Mouse (Mus musculus): ENCODE data around the gene Sept8. TPM values are rescaled to one million over a fixed set of nuclear protein-coding genes. Genes with fewer than 3 reads are reported as not detected.

Sept8 gene
- polyA plus RNA-seq, 1 experiment from 2014 or later, result 24.2 TPM

- WGBS, result 51% methylated on average over 16 of the region's 16 CpGs
- H3K4me3 ChIP-seq, result peak overlapping the region; percentile 88
- no peak overlapping the region for H3K27ac ChIP-seq
- H3K36me3 ChIP-seq, result no peaks in the 10 kb centered on the region
- H3K9me3 ChIP-seq (replicated peaks), result no peaks in the 10 kb centered on the region
- peak overlapping the region; percentile 84 for H3K4me2 ChIP-seq (replicated peaks)
- H3K4me1 ChIP-seq, result peaks cover 39% of the 10 kb centered on the region
- H3K9ac ChIP-seq, result 0 out of 2 replicates have a peak overlapping the region, but pooled peaks have one; percentile 24
- ATAC-seq (ENCODE audit: low FRiP score), result no peak
- H3K27me3 ChIP-seq, result peaks cover 21% of the 10 kb centered on the region
These were observed 2.2 kb downstream of the Sept8 start for GRCm38 (mm10) chr11:53521120-53521820.

- H3K9me3 ChIP-seq (replicated peaks), result no peaks in the 10 kb centered on the region
- no peak overlapping the region for H3K9ac ChIP-seq
- H3K36me3 ChIP-seq, result no peaks in the 10 kb centered on the region
- 90% methylated on average over 7 of the region's 7 CpGs for WGBS
- ATAC-seq (ENCODE audit: low FRiP score), result no peak
- no peak overlapping the region for H3K4me2 ChIP-seq (replicated peaks)
- peaks cover 38% of the 10 kb centered on the region for H3K4me1 ChIP-seq
- no peak overlapping the region for H3K4me3 ChIP-seq
- peaks cover 21% of the 10 kb centered on the region for H3K27me3 ChIP-seq
- H3K27ac ChIP-seq, result no peak overlapping the region
These were observed 2.7 kb downstream of the Sept8 start for GRCm38 (mm10) chr11:53521821-53522131.

GRCm38 (mm10) chr11:53522362-53522761, 3.3 kb downstream of the Sept8 start:
- no peak overlapping the region for H3K9ac ChIP-seq
- H3K36me3 ChIP-seq, result no peaks in the 10 kb centered on the region
- H3K4me1 ChIP-seq, result peaks cover 33% of the 10 kb centered on the region
- no peak overlapping the region for H3K4me3 ChIP-seq
- H3K4me2 ChIP-seq (replicated peaks), result no peak overlapping the region
- 88% methylated on average over 3 of the region's 3 CpGs for WGBS
- peaks cover 19% of the 10 kb centered on the region for H3K27me3 ChIP-seq
- no peak overlapping the region for H3K27ac ChIP-seq
- H3K9me3 ChIP-seq (replicated peaks), result no peaks in the 10 kb centered on the region
- no peak for ATAC-seq (ENCODE audit: low FRiP score)

GRCm38 (mm10) chr11:53522930-53523329, 3.9 kb downstream of the Sept8 start:
- H3K36me3 ChIP-seq, result no peaks in the 10 kb centered on the region
- 78% methylated on average over 9 of the region's 9 CpGs for WGBS
- peaks cover 14% of the 10 kb centered on the region for H3K27me3 ChIP-seq
- no peaks in the 10 kb centered on the region for H3K9me3 ChIP-seq (replicated peaks)
- no peak overlapping the region for H3K27ac ChIP-seq
- no peak overlapping the region for H3K9ac ChIP-seq
- H3K4me3 ChIP-seq, result no peak overlapping the region
- peaks cover 33% of the 10 kb centered on the region for H3K4me1 ChIP-seq
- no peak for ATAC-seq (ENCODE audit: low FRiP score)
- no peak overlapping the region for H3K4me2 ChIP-seq (replicated peaks)

- no peaks in the 10 kb centered on the region for H3K36me3 ChIP-seq
- 81% methylated on average over 14 of the region's 14 CpGs for WGBS
- no peak overlapping the region for H3K9ac ChIP-seq
- no peak overlapping the region for H3K4me2 ChIP-seq (replicated peaks)
- peaks cover 10% of the 10 kb centered on the region for H3K27me3 ChIP-seq
- H3K27ac ChIP-seq, result no peak overlapping the region
- H3K4me1 ChIP-seq, result peaks cover 37% of the 10 kb centered on the region
- no peak for ATAC-seq (ENCODE audit: low FRiP score)
- no peak overlapping the region for H3K4me3 ChIP-seq
- H3K9me3 ChIP-seq (replicated peaks), result no peaks in the 10 kb centered on the region
These were observed 4.7 kb downstream of the Sept8 start for GRCm38 (mm10) chr11:53523545-53524405.

GRCm38 (mm10) chr11:53524905-53525304, 5.8 kb downstream of the Sept8 start:
- Histone ChIP-seq H3K9me3 (replicated peaks) (no peaks in the 10 kb centered on the region), H3K4me2 (replicated peaks) (no peak overlapping the region), H3K4me3 (no peak overlapping the region), H3K27me3 (peaks cover 4% of the 10 kb centered on the region; the same call in 1 of the 2 replicates), H3K9ac (no peak overlapping the region), H3K4me1 (peaks cover 41% of the 10 kb centered on the region), H3K27ac (no peak overlapping the region), H3K36me3 (no peaks in the 10 kb centered on the region)
- WGBS, result 68% methylated on average over 6 of the region's 6 CpGs
- no peak for ATAC-seq (ENCODE audit: low FRiP score)

GRCm38 (mm10) chr11:53525461-53525860, 6.4 kb downstream of the Sept8 start:
- H3K4me3 ChIP-seq, result no peak overlapping the region
- no peaks in the 10 kb centered on the region for H3K9me3 ChIP-seq (replicated peaks)
- no peak overlapping the region for H3K9ac ChIP-seq
- no peak overlapping the region for H3K27ac ChIP-seq
- no peak overlapping the region for H3K4me2 ChIP-seq (replicated peaks)
- no peaks in the 10 kb centered on the region for H3K36me3 ChIP-seq
- peaks cover 36% of the 10 kb centered on the region for H3K4me1 ChIP-seq
- WGBS, result 47% methylated on average over 4 of the region's 4 CpGs
- peaks cover 4% of the 10 kb centered on the region; the same call in 1 of the 2 replicates for H3K27me3 ChIP-seq
- no peak for ATAC-seq (ENCODE audit: low FRiP score)

- Histone ChIP-seq H3K4me3 (no peak overlapping the region), H3K4me2 (replicated peaks) (no peak overlapping the region), H3K36me3 (0 out of 2 replicates have a peak, but pooled peaks cover 2% of the 10 kb centered on the region), H3K27me3 (peaks cover 4% of the 10 kb centered on the region; the same call in 1 of the 2 replicates), H3K4me1 (peaks cover 16% of the 10 kb centered on the region), H3K9me3 (replicated peaks) (no peaks in the 10 kb centered on the region), H3K27ac (no peak overlapping the region), H3K9ac (no peak overlapping the region)
- WGBS, result 79% methylated on average over 9 of the region's 9 CpGs
- ATAC-seq (ENCODE audit: low FRiP score), result no peak
These were observed 9.6 kb downstream of the Sept8 start for GRCm38 (mm10) chr11:53528397-53529252.

- H3K4me2 ChIP-seq (replicated peaks), result no peak overlapping the region
- WGBS, result 64% methylated on average over 6 of the region's 6 CpGs
- no peak for ATAC-seq (ENCODE audit: low FRiP score)
- H3K4me3 ChIP-seq, result no peak overlapping the region
- H3K27me3 ChIP-seq, result peaks cover 4% of the 10 kb centered on the region; the same call in 1 of the 2 replicates
- peaks cover 7% of the 10 kb centered on the region for H3K36me3 ChIP-seq
- H3K9me3 ChIP-seq (replicated peaks), result no peaks in the 10 kb centered on the region
- no peak overlapping the region for H3K9ac ChIP-seq
- no peak overlapping the region for H3K27ac ChIP-seq
- peaks cover 12% of the 10 kb centered on the region for H3K4me1 ChIP-seq
These were observed 10.1 kb downstream of the Sept8 start for GRCm38 (mm10) chr11:53529253-53529557.

- H3K4me1 ChIP-seq, result peaks cover 12% of the 10 kb centered on the region
- no peaks in the 10 kb centered on the region for H3K9me3 ChIP-seq (replicated peaks)
- WGBS, result 84% methylated on average over 9 of the region's 9 CpGs
- ATAC-seq (ENCODE audit: low FRiP score), result no peak
- H3K9ac ChIP-seq, result no peak overlapping the region
- H3K4me2 ChIP-seq (replicated peaks), result no peak overlapping the region
- no peak overlapping the region for H3K27ac ChIP-seq
- peaks cover 15% of the 10 kb centered on the region for H3K36me3 ChIP-seq
- peaks cover 4% of the 10 kb centered on the region; the same call in 1 of the 2 replicates for H3K27me3 ChIP-seq
- H3K4me3 ChIP-seq, result no peak overlapping the region
These were observed 10.9 kb downstream of the Sept8 start for GRCm38 (mm10) chr11:53530001-53530400.

- Histone ChIP-seq H3K27ac (no peak overlapping the region), H3K9ac (no peak overlapping the region), H3K4me2 (replicated peaks) (no peak overlapping the region), H3K4me3 (no peak overlapping the region), H3K4me1 (peaks cover 12% of the 10 kb centered on the region), H3K27me3 (peaks cover 4% of the 10 kb centered on the region; the same call in 1 of the 2 replicates), H3K9me3 (replicated peaks) (no peaks in the 10 kb centered on the region), H3K36me3 (peaks cover 28% of the 10 kb centered on the region)
- WGBS, result 92% methylated on average over 10 of the region's 10 CpGs
- no peak for ATAC-seq (ENCODE audit: low FRiP score)
These were observed 12.6 kb downstream of the Sept8 start for GRCm38 (mm10) chr11:53531578-53532230.

Data from hindbrain, embryonic 12.5 days (tissue).